8 mouse cellular contexts compared by ENCODE assay signal in genomic region chr1:36709854-36710280, GRCm38 (mm10). TPM values are rescaled to one million over a fixed set of nuclear protein-coding genes. Genes with fewer than 3 reads are reported as not detected.
DNase-seq lines count a peak whose midpoint lies in the region; ATAC-seq and TF ChIP-seq lines count a peak whose summit lies in the region.

TSS of gene 4933424G06Rik (plus strand) at chr1:36710149.

- DNase-seq in CD8-positive naive resting alpha-beta T cell, adult 2 months (ENCODE audit: low read depth in 2 of 2, low spot score in 2 of 2) = peak; percentile 97
- DNase-seq in c-Kit-positive CD71-negative TER-119-negative erythroid progenitor cells, embryonic 14.5 days (ENCODE audit: low read depth) = peak; percentile 97
- DNase-seq in forebrain, embryonic 10.5 days (ENCODE audit: extremely low spot score, low spot score) = peak; percentile 99
- DNase-seq in kidney, postnatal 25 days = peak; percentile 99
- DNase-seq in liver, embryonic 14.5 days (ENCODE audit: low read depth in 3 of 3, low spot score in 3 of 3) = peak; percentile 95 to 96 (median 96)
- peak; percentile 99 for DNase-seq in neural tube, embryonic 11.5 days (ENCODE audit: low spot score)
- DNase-seq in stomach, postnatal 0 days (ENCODE audit: low spot score) = peak; percentile 99

- H3K4me1 ChIP-seq in forebrain, embryonic 10.5 days = peaks cover 29% of the 10 kb centered on the region
- peaks cover 23% of the 10 kb centered on the region for H3K4me1 ChIP-seq in heart, embryonic 15.5 days (replicated peaks)
- H3K4me1 ChIP-seq in liver, embryonic 14.5 days (replicated peaks; ENCODE audit: control insufficient read depth in 2 of 2, insufficient read depth in 2 of 2, low read length in 1 of 2) = peaks cover 6 to 15% of the 10 kb centered on the region in 2 experiments
- peaks cover 13% of the 10 kb centered on the region for H3K4me1 ChIP-seq in neural tube, embryonic 11.5 days (ENCODE audit: control insufficient read depth, insufficient read depth, low read length)
- 0 out of 2 replicates have a peak, but pooled peaks cover 7% of the 10 kb centered on the region for H3K4me1 ChIP-seq in stomach, postnatal 0 days (replicated peaks; ENCODE audit: control insufficient read depth, insufficient read depth)

- H3K27ac ChIP-seq in forebrain, embryonic 10.5 days = peak within 1 kb of the TSS; percentile 97
- H3K27ac ChIP-seq in heart, embryonic 15.5 days = peak within 1 kb of the TSS; percentile 90
- H3K27ac ChIP-seq in liver, embryonic 14.5 days = peak within 1 kb of the TSS; percentile 28
- peak within 1 kb of the TSS; percentile 75 for H3K27ac ChIP-seq in neural tube, embryonic 11.5 days (ENCODE audit: low read depth, low read length)
- H3K27ac ChIP-seq in stomach, postnatal 0 days (replicated peaks) = peak within 1 kb of the TSS; percentile 91

- H3K9ac ChIP-seq in heart, embryonic 15.5 days = peak within 1 kb of the TSS; percentile 91
- H3K9ac ChIP-seq in liver, embryonic 14.5 days (replicated peaks) = peak within 1 kb of the TSS; percentile 78
- peak within 1 kb of the TSS; percentile 91 for H3K9ac ChIP-seq in neural tube, embryonic 11.5 days (ENCODE audit: low read length)
- peak within 1 kb of the TSS; percentile 94 for H3K9ac ChIP-seq in stomach, postnatal 0 days (ENCODE audit: low read length)

- H3K4me2 ChIP-seq in heart, embryonic 15.5 days = peak within 1 kb of the TSS; percentile 75
- peak within 1 kb of the TSS; percentile 72 for H3K4me2 ChIP-seq in liver, embryonic 14.5 days (ENCODE audit: low read depth)
- H3K4me2 ChIP-seq in neural tube, embryonic 11.5 days (ENCODE audit: low read depth) = peak within 1 kb of the TSS; percentile 90
- H3K4me2 ChIP-seq in stomach, postnatal 0 days (replicated peaks; ENCODE audit: low read depth) = peak within 1 kb of the TSS; percentile 81

- no peak for TF ChIP-seq CTCF in liver, embryonic 14.5 days (IDR thresholded peaks at IDR 0.05; ENCODE audit: low read depth)
- no peak for TF ChIP-seq CTCF in stomach, postnatal 0 days (IDR thresholded peaks at IDR 0.05; ENCODE audit: low read depth)

- WGBS in forebrain, embryonic 10.5 days = 0% methylated on average over 29 of the region's 29 CpGs
- WGBS in heart, embryonic 15.5 days = under 1% methylated on average over 29 of the region's 29 CpGs
- 0% methylated on average over 29 of the region's 29 CpGs for WGBS in liver, embryonic 14.5 days (ENCODE audit: insufficient replicate concordance)
- WGBS in neural tube, embryonic 11.5 days = 0% methylated on average over 28 of the region's 29 CpGs
- WGBS in stomach, postnatal 0 days = under 1% methylated on average over 29 of the region's 29 CpGs

- no peak for TF ChIP-seq EP300 in liver, embryonic 14.5 days (IDR thresholded peaks at IDR 0.05; ENCODE audit: low read depth)
- no peak for TF ChIP-seq EP300 in stomach, postnatal 0 days (optimal IDR thresholded peaks at IDR 0.05)

- peak within 1 kb of the TSS; percentile 98 for H3K4me3 ChIP-seq in forebrain, embryonic 10.5 days
- peak within 1 kb of the TSS; percentile 92 for H3K4me3 ChIP-seq in heart, embryonic 15.5 days
- peak within 1 kb of the TSS; percentile 70 to 84 for H3K4me3 ChIP-seq in liver, embryonic 14.5 days (ENCODE audit: insufficient read depth in 1 of 2, low read depth in 2 of 2, low read length in 2 of 2)
- H3K4me3 ChIP-seq in neural tube, embryonic 11.5 days (ENCODE audit: low read depth, low read length) = peak within 1 kb of the TSS; percentile 97
- H3K4me3 ChIP-seq in stomach, postnatal 0 days (ENCODE audit: low read depth, low read length) = peak within 1 kb of the TSS; percentile 99

- H3K9me3 ChIP-seq in forebrain, embryonic 10.5 days = peaks cover 4% of the 10 kb centered on the region; the same call in 1 of the 2 replicates
- no peaks in the 10 kb centered on the region for H3K9me3 ChIP-seq in heart, embryonic 15.5 days (replicated peaks)
- H3K9me3 ChIP-seq in liver, embryonic 14.5 days (ENCODE audit: control insufficient read depth, low read length) = no peaks in the 10 kb centered on the region
- H3K9me3 ChIP-seq in neural tube, embryonic 11.5 days (ENCODE audit: control insufficient read depth, low read length) = no peaks in the 10 kb centered on the region
- no peaks in the 10 kb centered on the region for H3K9me3 ChIP-seq in stomach, postnatal 0 days (ENCODE audit: control insufficient read depth, low read length)

- no peaks in the 10 kb centered on the region for H3K27me3 ChIP-seq in forebrain, embryonic 10.5 days (ENCODE audit: poor library complexity, severe bottlenecking)
- no peaks in the 10 kb centered on the region for H3K27me3 ChIP-seq in heart, embryonic 15.5 days
- H3K27me3 ChIP-seq in liver, embryonic 14.5 days (ENCODE audit: control insufficient read depth, insufficient read depth, low read length) = no peaks in the 10 kb centered on the region
- H3K27me3 ChIP-seq in neural tube, embryonic 11.5 days (ENCODE audit: control insufficient read depth, insufficient read depth, low read length) = no peaks in the 10 kb centered on the region
- H3K27me3 ChIP-seq in stomach, postnatal 0 days (ENCODE audit: control insufficient read depth, insufficient read depth, low read length) = no peaks in the 10 kb centered on the region

- H3K36me3 ChIP-seq in forebrain, embryonic 10.5 days (replicated peaks) = peaks cover 33% of the 10 kb centered on the region
- H3K36me3 ChIP-seq in heart, embryonic 15.5 days = peaks cover 8% of the 10 kb centered on the region; the same call in 1 of the 2 replicates
- peaks cover 8% of the 10 kb centered on the region for H3K36me3 ChIP-seq in liver, embryonic 14.5 days (replicated peaks; ENCODE audit: control insufficient read depth, insufficient read depth, low read depth)
- H3K36me3 ChIP-seq in neural tube, embryonic 11.5 days (ENCODE audit: control insufficient read depth, insufficient read depth, low read length) = peaks cover 5% of the 10 kb centered on the region
- peaks cover 8% of the 10 kb centered on the region; the same call in 1 of the 2 replicates for H3K36me3 ChIP-seq in stomach, postnatal 0 days (ENCODE audit: control insufficient read depth, insufficient read depth, low read length)

- peak; percentile 94 for ATAC-seq in heart, embryonic 15.5 days (replicated peaks; ENCODE audit: insufficient number of reproducible peaks, insufficient read depth, low FRiP score, low read depth)
- ATAC-seq in liver, embryonic 14.5 days (ENCODE audit: insufficient read depth) = peak; percentile 98
- peak; percentile 96 for ATAC-seq in neural tube, embryonic 11.5 days (ENCODE audit: insufficient read depth, low FRiP score, low TSS enrichment)
- peak; percentile 95 for ATAC-seq in stomach, postnatal 0 days (ENCODE audit: low FRiP score, low TSS enrichment)

RNA-seq across cellular contexts. Expression of gene 4933424G06Rik, which starts in this region (rescaled TPM):
- not detected in 2 replicates for polyA plus RNA-seq in forebrain, embryonic 10.5 days (2016; fragmentation: Nextera tagmentation; extraction: Ambion mirVana)
- polyA plus RNA-seq in heart, embryonic 15.5 days (2015; fragmentation: Nextera tagmentation; extraction: Ambion mirVana) = 0.18 and 0.24 TPM in 2 replicates
- polyA plus RNA-seq in liver, embryonic 14.5 days (2012; rRNA removed) = not detected in 2 replicates
- not detected in 2 replicates for polyA plus RNA-seq in liver, embryonic 14.5 days (2014; fragmentation: Nextera tagmentation; extraction: Ambion mirVana)
- polyA plus RNA-seq in neural tube, embryonic 11.5 days (2014; fragmentation: Nextera tagmentation; extraction: Ambion mirVana) = not detected in 2 replicates
- polyA plus RNA-seq in stomach, postnatal 0 days (2015; fragmentation: Nextera tagmentation; extraction: Ambion mirVana) = 0.16 TPM in 1 of 2 replicates, not detected in the other

Comparison
In these comparisons a context has a peak if more than half of its experiments do, and no peak if none do; other contexts are left out.
1. Peak in every context shown above with its lines: DNase-seq, ATAC-seq, H3K4me3 ChIP-seq and H3K27ac ChIP-seq.
2. Peak in DNase-seq, H3K4me3 ChIP-seq and H3K27ac ChIP-seq in forebrain, embryonic 10.5 days; RNA of the gene not detected or under 1 TPM.
3. Peak in ATAC-seq, H3K4me3 ChIP-seq, H3K27ac ChIP-seq, H3K9ac ChIP-seq and H3K4me2 ChIP-seq in heart, embryonic 15.5 days; RNA of the gene not detected or under 1 TPM.
4. Peak in DNase-seq, ATAC-seq, H3K4me3 ChIP-seq, H3K27ac ChIP-seq, H3K9ac ChIP-seq and H3K4me2 ChIP-seq in liver, embryonic 14.5 days; RNA of the gene not detected or under 1 TPM.
5. Peak in DNase-seq, ATAC-seq, H3K4me3 ChIP-seq, H3K27ac ChIP-seq, H3K9ac ChIP-seq and H3K4me2 ChIP-seq in neural tube, embryonic 11.5 days; RNA of the gene not detected or under 1 TPM.
6. Peak in DNase-seq, ATAC-seq, H3K4me3 ChIP-seq, H3K27ac ChIP-seq, H3K9ac ChIP-seq and H3K4me2 ChIP-seq in stomach, postnatal 0 days; RNA of the gene not detected or under 1 TPM.
7. H3K27ac ChIP-seq: peak in every context shown above with its lines; median percentile 97 in forebrain, embryonic 10.5 days; 91 in stomach, postnatal 0 days; 90 in heart, embryonic 15.5 days; 75 in neural tube, embryonic 11.5 days; 28 in liver, embryonic 14.5 days.